Comparison of ENCODE assay signal across 8 mouse cellular contexts in the genomic region with DNA sequence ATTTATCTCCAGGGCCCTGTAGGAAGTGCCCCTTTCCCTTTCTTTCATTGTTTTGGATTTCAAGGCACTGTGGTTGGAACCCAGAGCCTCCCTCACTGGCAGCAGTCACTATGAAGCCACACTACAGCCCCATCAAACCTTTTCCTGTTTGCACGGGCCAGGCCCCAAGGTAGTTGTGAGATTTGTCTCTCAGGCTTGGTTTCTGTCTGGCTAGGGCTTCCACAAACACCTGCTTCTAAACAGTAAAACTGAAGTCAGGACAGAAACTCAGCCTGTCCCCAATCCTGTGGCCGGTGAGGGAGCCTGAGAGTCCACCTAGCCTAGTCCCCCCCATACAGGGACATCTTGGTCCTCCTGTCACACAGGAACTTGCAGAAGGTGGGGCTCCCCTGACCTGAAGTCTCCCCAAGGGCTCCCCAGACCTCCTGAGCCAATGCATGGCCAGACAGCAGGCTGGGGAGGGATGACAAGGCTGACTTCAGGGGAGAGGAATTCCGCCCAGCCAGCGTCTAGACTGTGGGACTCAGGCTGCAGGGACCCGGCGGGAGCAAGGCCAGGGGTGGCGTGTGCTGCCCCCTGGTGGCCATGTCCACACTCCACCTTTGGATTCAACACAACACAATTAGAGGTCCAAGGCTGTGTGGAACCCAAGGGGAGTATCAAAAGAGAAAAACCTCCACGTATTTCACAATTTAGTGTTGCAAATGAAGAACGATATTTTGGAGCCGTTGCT. TPM values are rescaled to one million over a fixed set of nuclear protein-coding genes. Genes with fewer than 3 reads are reported as not detected.
DNase-seq lines count a peak whose midpoint lies in the region; ATAC-seq lines count a peak whose summit lies in the region.

No protein-coding gene starts in this region.

- H3K9ac ChIP-seq in intestine, embryonic 16.5 days (ENCODE audit: low read depth, low read length), result peak overlapping the region; percentile 34; the same call in 1 of the 2 replicates
- H3K9ac ChIP-seq in liver, embryonic 11.5 days (ENCODE audit: low read depth, low read length), result no peak overlapping the region

- no peaks in the 10 kb centered on the region for H3K36me3 ChIP-seq in intestine, embryonic 16.5 days (ENCODE audit: control insufficient read depth, insufficient read depth, low read length)
- no peaks in the 10 kb centered on the region for H3K36me3 ChIP-seq in liver, embryonic 11.5 days (ENCODE audit: control insufficient read depth, insufficient read depth, low read length)
- H3K36me3 ChIP-seq in splenic B cell, adult 2 months (ENCODE audit: control insufficient read depth, insufficient read depth, low read length, poor library complexity, severe bottlenecking), result no peaks in the 10 kb centered on the region

- peaks cover 19% of the 10 kb centered on the region for H3K4me1 ChIP-seq in intestine, embryonic 16.5 days (ENCODE audit: control insufficient read depth, insufficient read depth, low read length)
- H3K4me1 ChIP-seq in liver, embryonic 11.5 days (replicated peaks; ENCODE audit: control insufficient read depth, insufficient read depth, low read length), result peaks cover 6% of the 10 kb centered on the region

- no peaks in the 10 kb centered on the region for H3K9me3 ChIP-seq in intestine, embryonic 16.5 days (ENCODE audit: control insufficient read depth, low read length)
- no peaks in the 10 kb centered on the region for H3K9me3 ChIP-seq in liver, embryonic 11.5 days (ENCODE audit: control insufficient read depth, low read length)

- WGBS in intestine, embryonic 16.5 days, result 11% methylated on average over 10 of the region's 10 CpGs
- 10% methylated on average over 10 of the region's 10 CpGs for WGBS in liver, embryonic 11.5 days

- H3K27me3 ChIP-seq in intestine, embryonic 16.5 days (replicated peaks; ENCODE audit: control insufficient read depth, insufficient read depth, low read length), result 0 out of 2 replicates have a peak, but pooled peaks cover 4% of the 10 kb centered on the region
- peaks cover 46% of the 10 kb centered on the region for H3K27me3 ChIP-seq in liver, embryonic 11.5 days (replicated peaks; ENCODE audit: control insufficient read depth, insufficient read depth, low read length)
- no peaks in the 10 kb centered on the region for H3K27me3 ChIP-seq in splenic B cell, adult 2 months (ENCODE audit: control insufficient read depth, insufficient read depth, low read length, poor library complexity, severe bottlenecking)

- 0 out of 2 replicates have a peak overlapping the region, but pooled peaks have one; percentile 27 for H3K27ac ChIP-seq in intestine, embryonic 16.5 days (ENCODE audit: low read length)
- no peak overlapping the region for H3K27ac ChIP-seq in liver, embryonic 11.5 days (ENCODE audit: low read depth, low read length)

- ATAC-seq in intestine, embryonic 16.5 days, result peak; percentile 83
- ATAC-seq in liver, embryonic 11.5 days (replicated peaks; ENCODE audit: low FRiP score), result peak; percentile 71
- ATAC-seq in monocyte, adult 5-6 weeks (replicated peaks; ENCODE audit: insufficient number of reproducible peaks, low FRiP score, low TSS enrichment, poor library complexity, severe bottlenecking), result peak; percentile 74; the same call in 1 of the 2 replicates

- peak; percentile 94 for DNase-seq in 3T3-L1 (ENCODE audit: low read depth, low spot score)
- DNase-seq in adrenal gland, adult 2 months, result peak; percentile 91
- DNase-seq in embryo, embryonic 11 days, result peak; percentile 92
- peak; percentile 98 for DNase-seq in heart, adult 11 months
- DNase-seq in liver, embryonic 11.5 days (ENCODE audit: low spot score), result peak; percentile 84
- DNase-seq in splenic B cell, adult 2 months (ENCODE audit: low read depth, low spot score), result peak; percentile 88

- no peak overlapping the region for H3K4me3 ChIP-seq in intestine, embryonic 16.5 days (ENCODE audit: low read length)
- H3K4me3 ChIP-seq in liver, embryonic 11.5 days (ENCODE audit: low read depth, low read length), result no peak overlapping the region

- no peak overlapping the region for H3K4me2 ChIP-seq in intestine, embryonic 16.5 days (ENCODE audit: low read depth, low read length)
- H3K4me2 ChIP-seq in liver, embryonic 11.5 days, result no peak overlapping the region

RNA-seq across cellular contexts. Expression of a gene that starts 26.9 kb away (rescaled TPM):
- 1 to 10 TPM; 5.4 to 9.2 TPM for total RNA-seq in adrenal gland, adult 2 months (2021)
- 8.5 and 8.6 TPM in 2 replicates for polyA plus RNA-seq in adrenal gland, adult 2 months (2012; rRNA removed)
- polyA plus RNA-seq in intestine, embryonic 16.5 days (2015; fragmentation: Nextera tagmentation; extraction: Ambion mirVana), result 3.6 and 4.0 TPM in 2 replicates
- 1.8 and 2.1 TPM in 2 replicates for polyA plus RNA-seq in liver, embryonic 11.5 days (2014; fragmentation: Nextera tagmentation; extraction: Ambion mirVana)
- 0.10 TPM in 1 of 3 replicates, not detected in the others for total RNA-seq in monocyte, adult 5-6 weeks (2017)

RNA-seq across cellular contexts. Expression of a gene that starts 37.6 kb away (rescaled TPM):
- total RNA-seq in adrenal gland, adult 2 months (2021), result 1 to 10 TPM; 1.4 to 3.6 TPM
- polyA plus RNA-seq in adrenal gland, adult 2 months (2012; rRNA removed), result 2.1 and 2.4 TPM in 2 replicates
- 0.61 and 0.92 TPM in 2 replicates for polyA plus RNA-seq in intestine, embryonic 16.5 days (2015; fragmentation: Nextera tagmentation; extraction: Ambion mirVana)
- 0.45 TPM in 1 of 2 replicates, not detected in the other for polyA plus RNA-seq in liver, embryonic 11.5 days (2014; fragmentation: Nextera tagmentation; extraction: Ambion mirVana)
- 0.38 TPM in 1 of 3 replicates, not detected in the others for total RNA-seq in monocyte, adult 5-6 weeks (2017)

RNA-seq across cellular contexts. Expression of a gene that starts 49.4 kb away (rescaled TPM):
- 10 to 100 TPM; 50.9 to 53.0 TPM for total RNA-seq in adrenal gland, adult 2 months (2021)
- 121 and 154 TPM in 2 replicates for polyA plus RNA-seq in adrenal gland, adult 2 months (2012; rRNA removed)
- polyA plus RNA-seq in intestine, embryonic 16.5 days (2015; fragmentation: Nextera tagmentation; extraction: Ambion mirVana), result 18.1 and 18.9 TPM in 2 replicates
- polyA plus RNA-seq in liver, embryonic 11.5 days (2014; fragmentation: Nextera tagmentation; extraction: Ambion mirVana), result 9.1 and 9.4 TPM in 2 replicates
- 4.5 to 9.9 TPM (median 7.3 TPM) in 3 replicates for total RNA-seq in monocyte, adult 5-6 weeks (2017)

RNA-seq across cellular contexts. Expression of a gene that starts 58.0 kb away (rescaled TPM):
- total RNA-seq in adrenal gland, adult 2 months (2021), result 10 to 100 TPM; 25.6 to 84.9 TPM
- polyA plus RNA-seq in adrenal gland, adult 2 months (2012; rRNA removed), result 37.6 and 50.8 TPM in 2 replicates
- 26.5 and 29.1 TPM in 2 replicates for polyA plus RNA-seq in intestine, embryonic 16.5 days (2015; fragmentation: Nextera tagmentation; extraction: Ambion mirVana)
- polyA plus RNA-seq in liver, embryonic 11.5 days (2014; fragmentation: Nextera tagmentation; extraction: Ambion mirVana), result 4.0 and 5.0 TPM in 2 replicates
- total RNA-seq in monocyte, adult 5-6 weeks (2017), result 18.9 to 25.8 TPM (median 22.5 TPM) in 3 replicates
